Mouse (Mus musculus): ENCODE measurements around the gene Frs3. TPM values are rescaled to one million over a fixed set of nuclear protein-coding genes. Genes with fewer than 3 reads are reported as not detected.

The Frs3 gene
- total RNA-seq, 2 experiments from 2014 or later: 26.0 to 29.8 TPM

Other genes starting within 250 kb of the Frs3 start
- gene Taf8, start 186.7 kb upstream of the Frs3 start, total RNA-seq (2021): 10 to 100 TPM; 19.1 to 23.9 TPM
- 10 to 100 TPM; 43.4 to 43.6 TPM for gene Ccnd3, start 184.0 kb upstream of the Frs3 start, total RNA-seq (2021)
- gene Bysl, start 77.5 kb upstream of the Frs3 start, total RNA-seq (2021): 10 to 100 TPM; 19.4 to 19.5 TPM
- gene Med20, start 77.4 kb upstream of the Frs3 start, total RNA-seq (2021): 10 to 100 TPM; 33.4 to 36.9 TPM
- gene Gm20517, start 77.4 kb upstream of the Frs3 start, total RNA-seq (2021): 1 to 10 TPM; 4.2 to 5.8 TPM
- gene Usp49, start 58.3 kb upstream of the Frs3 start, total RNA-seq (2021): 10 to 100 TPM in 1 of 2 experiments, 1 to 10 TPM in 1; 9.7 to 10.8 TPM
- gene Tomm6, start 644 bp upstream of the Frs3 start, total RNA-seq (2021): 100 to 1,000 TPM; 220 to 222 TPM
- 1 to 10 TPM; 4.3 to 4.7 TPM for gene Gm21981, start 5.4 kb downstream of the Frs3 start, total RNA-seq (2021)
- 1 to 10 TPM; 2.3 to 3.4 TPM for gene Prickle4, start 5.7 kb downstream of the Frs3 start, total RNA-seq (2021)
- not detected for gene Pgc, start 37.8 kb downstream of the Frs3 start, total RNA-seq (2021)
- 10 to 100 TPM; 11.2 to 11.9 TPM for gene Tfeb, start 48.0 kb downstream of the Frs3 start, total RNA-seq (2021)
- under 1 TPM; 0.56 to 0.57 TPM for gene Mdfi, start 145.7 kb downstream of the Frs3 start, total RNA-seq (2021)
- gene Foxp4, start 235.6 kb downstream of the Frs3 start, total RNA-seq (2021): 10 to 100 TPM; 49.7 to 56.1 TPM